Comparison of ENCODE assay signal across 25 mouse cellular contexts in the genomic region with DNA sequence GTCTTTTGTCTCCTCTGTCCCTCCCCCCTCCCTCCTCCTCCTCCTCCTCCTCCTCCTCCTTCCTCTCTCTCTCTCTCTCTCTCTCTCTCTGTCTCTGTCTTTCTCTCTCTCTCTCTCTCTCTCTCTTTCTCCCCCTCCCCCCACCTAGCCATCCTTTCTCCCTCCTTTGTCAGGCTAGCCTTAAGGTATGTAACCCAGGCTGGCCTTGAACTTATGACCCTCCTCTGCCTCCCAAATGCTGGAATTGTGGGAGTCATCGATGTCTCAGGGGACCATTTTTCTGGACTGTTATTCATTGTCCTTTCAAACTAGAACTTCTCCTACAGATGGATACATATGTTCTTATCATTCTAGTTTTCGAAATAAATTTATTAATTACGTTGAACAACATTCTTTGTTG.
DNase-seq lines count a peak whose midpoint lies in the region; ATAC-seq lines count a peak whose summit lies in the region.
"Had no signal": no experiment of that assay in that cellular context is flagged by ENCODE, and none has a peak within 500 bp of the region (broad histone marks: within the 10 kb centered on the region; RNA-seq: fewer than 3 reads in every experiment).

No protein-coding gene starts in this region.

- H3K9me3 ChIP-seq in midbrain, embryonic 11.5 days (ENCODE audit: control insufficient read depth, low read length), result no peaks in the 10 kb centered on the region
- no peaks in the 10 kb centered on the region for H3K9me3 ChIP-seq in midbrain, embryonic 14.5 days (ENCODE audit: control insufficient read depth, low read length)
- H3K9me3 ChIP-seq: G1E had no signal

- H3K4me1 ChIP-seq in midbrain, embryonic 11.5 days (ENCODE audit: control insufficient read depth, insufficient read depth, low read length), result no peaks in the 10 kb centered on the region
- no peaks in the 10 kb centered on the region for H3K4me1 ChIP-seq in midbrain, embryonic 14.5 days (ENCODE audit: control insufficient read depth, insufficient read depth, low read length)
- H3K4me1 ChIP-seq in brown adipose tissue, adult 24 weeks (ENCODE audit: control insufficient read depth, insufficient read depth, insufficient read length, low read length), result peaks cover 9% of the 10 kb centered on the region

- H3K36me3 ChIP-seq in midbrain, embryonic 11.5 days (ENCODE audit: control insufficient read depth, insufficient read depth, low read length), result no peaks in the 10 kb centered on the region
- no peaks in the 10 kb centered on the region for H3K36me3 ChIP-seq in midbrain, embryonic 14.5 days (ENCODE audit: control insufficient read depth, insufficient read depth, low read length)
- H3K36me3 ChIP-seq: G1E had no signal

- H3K27me3 ChIP-seq in midbrain, embryonic 11.5 days (ENCODE audit: control insufficient read depth, insufficient read depth, low read length), result no peaks in the 10 kb centered on the region
- H3K27me3 ChIP-seq in midbrain, embryonic 14.5 days (ENCODE audit: control insufficient read depth, insufficient read depth, low read length), result no peaks in the 10 kb centered on the region
- H3K27me3 ChIP-seq: CH12.LX, Patski had no signal

- no peak overlapping the region for H3K4me2 ChIP-seq in midbrain, embryonic 11.5 days
- no peak overlapping the region for H3K4me2 ChIP-seq in midbrain, embryonic 14.5 days (ENCODE audit: low read length)

- no peak for ATAC-seq in midbrain, embryonic 11.5 days (ENCODE audit: low FRiP score)
- ATAC-seq in midbrain, embryonic 14.5 days (ENCODE audit: low FRiP score, low TSS enrichment), result no peak
- ATAC-seq: activated CD4-positive, CD25-positive, alpha-beta regulatory T cell, adult 4 months; CD4-positive, CD25-positive, alpha-beta regulatory T cell, adult 4 months; Patski had no signal

- DNase-seq in midbrain, embryonic 11.5 days (ENCODE audit: low spot score, missing footprints), result peak; percentile 45
- no peak for DNase-seq in midbrain, embryonic 14.5 days
- DNase-seq in ES-CJ7 (ENCODE audit: low read depth, low spot score) (peak; percentile 63), R1 (ENCODE audit: low read depth, low spot score) (peak; percentile 61)
- no peak for DNase-seq in left cerebral cortex, postnatal 14 days (ENCODE audit: low spot score in 2 of 2)
- DNase-seq in natural killer cell, adult 2 months (ENCODE audit: low spot score in 2 of 2), result no peak
- no peak for DNase-seq in gastrocnemius, postnatal 4 days (ENCODE audit: low spot score in 2 of 2)
- DNase-seq: adrenal gland, adult 2 months; adrenal gland, adult 8-10 months; adrenal gland, postnatal 10 days; adrenal gland, postnatal 14 days; adrenal gland, postnatal 25 days; adrenal gland, postnatal 36 days; B cell, adult 2 months; cerebellum, adult 11 months; cerebellum, adult 11-12 months; cerebellum, adult 18-20 months; cerebellum, adult 2 months; cerebellum, adult 8-10 months had no signal

- WGBS in midbrain, embryonic 11.5 days, result 94% methylated on average over 3 of the region's 3 CpGs
- 94% methylated on average over 3 of the region's 3 CpGs for WGBS in midbrain, embryonic 14.5 days

- H3K9ac ChIP-seq in midbrain, embryonic 11.5 days (ENCODE audit: low read length), result no peak overlapping the region
- H3K9ac ChIP-seq in midbrain, embryonic 14.5 days (replicated peaks; ENCODE audit: low read length), result no peak overlapping the region

- intact Hi-C loops in left cerebral cortex, postnatal 14 days (cut with DNase I), result no loop called here

- no peak overlapping the region for H3K27ac ChIP-seq in midbrain, embryonic 11.5 days (ENCODE audit: low read depth, low read length)
- H3K27ac ChIP-seq in midbrain, embryonic 14.5 days (replicated peaks; ENCODE audit: low read depth, low read length), result no peak overlapping the region
- peak overlapping the region; percentile 52; the same call in 1 of the 2 replicates for H3K27ac ChIP-seq in brown adipose tissue, adult 24 weeks (replicated peaks; ENCODE audit: low read depth, low read length)

- no peak overlapping the region for H3K4me3 ChIP-seq in midbrain, embryonic 11.5 days (ENCODE audit: low read depth, low read length)
- H3K4me3 ChIP-seq in midbrain, embryonic 14.5 days (replicated peaks; ENCODE audit: low read depth, low read length), result no peak overlapping the region
- no peak overlapping the region for H3K4me3 ChIP-seq in brown adipose tissue, adult 24 weeks (ENCODE audit: insufficient read depth, low read depth, low read length)

Comparison
In these comparisons a context has a peak if more than half of its experiments do, and no peak if none do; other contexts are left out.
1. DNase-seq: peak in midbrain, embryonic 11.5 days (single experiment), ES-CJ7 (single experiment) and R1 (single experiment); none in midbrain, embryonic 14.5 days (single experiment), left cerebral cortex, postnatal 14 days (0 of 2), natural killer cell, adult 2 months (0 of 2) and gastrocnemius, postnatal 4 days (0 of 2).